Mouse (Mus musculus) liver, postnatal 0 days (tissue): ENCODE results near the gene Sh2b3.
A peak's percentile ranks its signal among the peaks of the same experiment; 100 is the strongest.

Experiments
- CTCF ChIP-seq: sonication (generic); IDR thresholded peaks from 2 replicates; pipeline ENCODE4 v1.5.1; 2016; ENCODE audit warnings: antibody characterized with exemption, low read depth
- EP300 ChIP-seq: IDR thresholded peaks from 2 replicates; pipeline ENCODE4 v1.6.1; 2016; ENCODE audit warnings: antibody characterized with exemption, low read depth, mild to moderate bottlenecking

DNA sequence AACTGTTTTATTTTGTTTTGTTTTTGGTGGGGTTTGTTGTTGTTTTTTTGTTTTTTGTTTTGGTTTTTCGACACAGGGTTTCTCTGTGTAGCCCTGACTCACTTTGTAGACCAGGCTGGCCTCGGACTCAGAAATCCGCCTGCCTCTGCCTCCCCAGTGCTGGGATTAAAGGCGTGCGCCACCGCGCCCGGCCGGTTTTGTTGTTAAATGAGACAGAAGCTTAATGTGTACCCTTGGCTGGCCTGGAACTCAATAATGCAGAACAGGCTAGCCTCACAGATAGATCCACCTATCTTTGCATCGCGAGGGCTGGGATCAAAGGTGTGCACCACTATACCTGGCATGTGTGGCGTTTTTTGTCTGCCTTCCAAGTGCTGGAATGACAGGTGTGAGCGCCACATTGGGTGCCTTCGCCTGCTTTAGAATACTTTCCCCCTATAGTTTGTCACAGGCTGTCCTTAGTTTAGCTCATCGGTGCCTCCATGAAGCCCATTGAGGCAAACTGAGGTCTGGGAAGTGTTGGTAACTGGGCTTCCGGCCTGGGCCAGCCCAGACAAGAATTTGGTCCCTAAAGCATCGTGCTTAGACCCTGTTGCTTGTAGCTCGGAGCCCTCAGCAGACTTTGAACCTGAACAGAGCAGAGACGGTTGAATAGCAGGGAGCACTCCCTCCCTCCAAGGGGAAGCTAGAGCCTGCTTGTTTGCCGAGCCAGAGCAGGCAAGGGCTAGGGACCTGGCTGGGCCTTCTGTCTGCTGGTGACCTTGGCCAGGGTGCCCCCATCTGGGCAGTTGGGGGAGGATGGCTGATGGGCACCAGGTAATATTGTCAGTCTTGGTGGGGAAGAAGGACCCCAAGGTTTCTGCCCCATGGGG, 12.3 kb upstream of the Sh2b3 start:
- 0 out of 2 replicates have a peak, but pooled peaks have one; percentile 24 for TF ChIP-seq CTCF
- no peak for TF ChIP-seq EP300
